Mouse (Mus musculus) stomach, embryonic 16.5 days (tissue): ENCODE measurements around the gene Olfr1058. TPM values are rescaled to one million over a fixed set of nuclear protein-coding genes. Genes with fewer than 3 reads are reported as not detected.

ENCODE experiments used
- ATAC-seq: fragments of 200-750 bp; cut with Nextera tagmentation; 2 replicates; pipeline ENCODE4 v1.8.0; 2017; ENCODE audit warnings: moderate number of reproducible peaks, moderate TSS enrichment; ENCODE audit not compliant: insufficient read depth, low FRiP score
- H3K27ac ChIP-seq: fragments of 300-500 bp; sonication (generic); 2 replicates; pipeline ENCODE4 v1.5.1; 2014; ENCODE audit warnings: low read length
- H3K27me3 ChIP-seq: fragments of 300-500 bp; sonication (generic); 2 replicates; pipeline ENCODE4 v1.6.1; 2014; ENCODE audit warnings: low read length, control low read depth, mixed read lengths; ENCODE audit not compliant: control insufficient read depth, insufficient read depth
- H3K36me3 ChIP-seq: fragments of 300-500 bp; sonication (generic); 2 replicates; pipeline ENCODE4 v1.6.1; 2014; ENCODE audit warnings: low read length; ENCODE audit not compliant: control insufficient read depth, insufficient read depth
- H3K4me1 ChIP-seq: fragments of 300-500 bp; sonication (generic); 2 replicates; pipeline ENCODE4 v1.6.1; 2014; ENCODE audit warnings: low read length, control low read depth, mixed read lengths; ENCODE audit not compliant: control insufficient read depth, insufficient read depth
- H3K4me2 ChIP-seq: fragments of 300-500 bp; sonication (generic); 2 replicates; pipeline ENCODE4 v1.6.1; 2014; ENCODE audit warnings: low read depth, low read length, mixed read lengths
- H3K4me3 ChIP-seq: fragments of 300-500 bp; sonication (generic); replicated peaks from 2 replicates; pipeline ENCODE4 v1.5.1; 2014; ENCODE audit warnings: mild to moderate bottlenecking, low read length
- H3K9ac ChIP-seq: fragments of 300-500 bp; sonication (generic); 2 replicates; pipeline ENCODE4 v1.6.1; 2014; ENCODE audit warnings: low read length
- H3K9me3 ChIP-seq: fragments of 300-500 bp; sonication (generic); replicated peaks from 2 replicates; pipeline ENCODE4 v1.6.1; 2016; ENCODE audit warnings: low read length, control low read depth; ENCODE audit not compliant: control insufficient read depth
- WGBS: fragments of 180-500 bp; shearing (Covaris S2); extraction: QIAGEN DNeasy Blood & Tissue Kit; methylation state at CpG from one replicate; pipeline ENCODE4 v1.1.7; 2014; 5-methylcytosine and 5-hydroxymethylcytosine counted together
- polyA plus RNA-seq: library from polyadenylated mRNA; unstranded; fragments of >200 nt; fragmentation: Nextera tagmentation; extraction: Ambion mirVana; gene quantifications from 2 replicates; pipeline ENCODE4 v1.2.1, GENCODE M21; 2015

The Olfr1058 gene
- polyA plus RNA-seq, 1 experiment from 2014 or later = not detected

- no peak within 1 kb of the TSS for H3K4me3 ChIP-seq
- no peak within 1 kb of the TSS for H3K27ac ChIP-seq
- no peaks in the 10 kb centered on the region for H3K27me3 ChIP-seq
- no peaks in the 10 kb centered on the region for H3K36me3 ChIP-seq
- no peak for ATAC-seq
- no peaks in the 10 kb centered on the region for H3K4me1 ChIP-seq
- WGBS = 82% methylated on average over 3 of the region's 3 CpGs
- no peaks in the 10 kb centered on the region for H3K9me3 ChIP-seq
- H3K9ac ChIP-seq = no peak within 1 kb of the TSS
- H3K4me2 ChIP-seq = no peak within 1 kb of the TSS
These were observed 53.0 kb downstream of the Olfr1058 start, which contains the start of gene Olfr1054 for GRCm38 (mm10) chr2:86335333-86335732. Gene Olfr1054, minus strand, starts transcription at chr2:86335433.

Other genes with a start within 250 kb of the Olfr1058 start
- not detected in 2 replicates for gene Olfr1040, start 241.8 kb downstream of the Olfr1058 start, polyA plus RNA-seq
- not detected in 2 replicates for gene Olfr1042, start 226.7 kb downstream of the Olfr1058 start, polyA plus RNA-seq
- gene Olfr1043, start 221.0 kb downstream of the Olfr1058 start, polyA plus RNA-seq = not detected in 2 replicates
- not detected in 2 replicates for gene Olfr1044, start 210.7 kb downstream of the Olfr1058 start, polyA plus RNA-seq
- not detected in 2 replicates for gene Olfr52, start 202.9 kb downstream of the Olfr1058 start, polyA plus RNA-seq
- not detected in 2 replicates for gene Olfr1045, start 185.6 kb downstream of the Olfr1058 start, polyA plus RNA-seq
- gene Olfr1046, start 169.2 kb downstream of the Olfr1058 start, polyA plus RNA-seq = not detected in 2 replicates
- gene Olfr1047, start 157.2 kb downstream of the Olfr1058 start, polyA plus RNA-seq = not detected in 2 replicates
- gene Olfr1048, start 148.3 kb downstream of the Olfr1058 start, polyA plus RNA-seq = not detected in 2 replicates
- gene Olfr1049, start 130.2 kb downstream of the Olfr1058 start, polyA plus RNA-seq = not detected in 2 replicates
- not detected in 2 replicates for gene Olfr1051, start 109.5 kb downstream of the Olfr1058 start, polyA plus RNA-seq
- not detected in 2 replicates for gene Olfr1052, start 96.1 kb downstream of the Olfr1058 start, polyA plus RNA-seq
- gene Olfr1053, start 73.3 kb downstream of the Olfr1058 start, polyA plus RNA-seq = not detected in 2 replicates
- gene Olfr1054, start 53.1 kb downstream of the Olfr1058 start, polyA plus RNA-seq = not detected in 2 replicates
- gene Olfr1055, start 38.3 kb downstream of the Olfr1058 start, polyA plus RNA-seq = not detected in 2 replicates
- not detected in 2 replicates for gene Olfr1056, start 26.1 kb downstream of the Olfr1058 start, polyA plus RNA-seq
- gene Olfr1057, start 10.2 kb downstream of the Olfr1058 start, polyA plus RNA-seq = not detected in 2 replicates
- not detected in 2 replicates for gene Olfr1061, start 25.5 kb upstream of the Olfr1058 start, polyA plus RNA-seq
- gene Olfr1062, start 38.2 kb upstream of the Olfr1058 start, polyA plus RNA-seq = not detected in 2 replicates
- gene Olfr1065, start 62.0 kb upstream of the Olfr1058 start, polyA plus RNA-seq = not detected in 2 replicates
- gene Olfr1066, start 67.7 kb upstream of the Olfr1058 start, polyA plus RNA-seq = not detected in 2 replicates
- gene Olfr228, start 98.8 kb upstream of the Olfr1058 start, polyA plus RNA-seq = not detected in 2 replicates
- not detected in 2 replicates for gene Olfr1076, start 119.9 kb upstream of the Olfr1058 start, polyA plus RNA-seq
- not detected in 2 replicates for gene Olfr1079, start 153.9 kb upstream of the Olfr1058 start, polyA plus RNA-seq
- not detected in 2 replicates for gene Olfr1080, start 169.7 kb upstream of the Olfr1058 start, polyA plus RNA-seq
- not detected in 2 replicates for gene Olfr1082, start 210.4 kb upstream of the Olfr1058 start, polyA plus RNA-seq